Mouse (Mus musculus): ENCODE data around the gene Pacsin2.
"Not testable (repeated sequence)": the region's sequence is repeated elsewhere in the genome, so short reads cannot be mapped to it uniquely, and the experiment has no call there.

Pacsin2 gene

GRCm38 (mm10) chr15:83464083-83464904 is at the start of gene Pacsin2:
Gene Pacsin2 (minus strand): TSS chr15:83464606.
- DNase-seq (ENCODE audit: low spot score in 2 of 2): peak; percentile 99

GRCm38 (mm10) chr15:83512489-83513281 is 48.3 kb upstream of the Pacsin2 start:
- DNase-seq (ENCODE audit: low spot score in 2 of 2): no peak

DNA sequence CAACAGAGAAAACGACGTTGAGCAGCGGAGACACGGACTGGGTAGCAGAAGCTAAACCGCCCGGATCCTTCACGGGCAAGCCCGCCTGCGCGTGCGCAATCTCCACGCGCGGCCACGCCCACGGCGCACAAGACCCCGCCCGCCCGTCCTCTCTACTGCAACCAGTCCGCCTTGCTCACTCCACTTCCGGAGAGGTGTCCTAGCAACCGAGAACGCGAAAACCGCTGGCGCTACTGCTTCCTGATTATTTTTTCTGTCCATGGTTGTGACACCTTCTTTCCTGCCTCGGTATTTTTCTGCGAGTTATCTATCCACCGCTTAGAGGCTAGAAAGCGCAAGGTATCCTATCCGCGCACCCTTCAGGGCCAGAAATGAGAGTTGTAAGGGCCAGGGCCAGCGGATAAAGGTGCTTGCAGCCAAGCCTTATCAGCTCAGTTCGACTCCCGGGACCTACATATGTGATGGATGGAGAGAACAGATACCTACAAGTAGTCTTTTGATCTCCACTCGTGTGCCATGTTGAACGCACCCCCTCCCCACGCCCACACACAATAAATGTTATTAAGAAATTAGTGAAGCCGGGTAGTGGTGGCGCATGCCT is 46.5 kb upstream of the Pacsin2 start, which contains the start of gene Ttll1:
Gene Ttll1, minus strand, starts transcription at position 89 of the 601 bp plus-strand sequence.
- DNase-seq (ENCODE audit: low spot score in 2 of 2): peak; percentile 95 to 97

GRCm38 (mm10) chr15:83509950-83510804 is 45.8 kb upstream of the Pacsin2 start:
- DNase-seq (ENCODE audit: low spot score in 2 of 2): no peak

DNA sequence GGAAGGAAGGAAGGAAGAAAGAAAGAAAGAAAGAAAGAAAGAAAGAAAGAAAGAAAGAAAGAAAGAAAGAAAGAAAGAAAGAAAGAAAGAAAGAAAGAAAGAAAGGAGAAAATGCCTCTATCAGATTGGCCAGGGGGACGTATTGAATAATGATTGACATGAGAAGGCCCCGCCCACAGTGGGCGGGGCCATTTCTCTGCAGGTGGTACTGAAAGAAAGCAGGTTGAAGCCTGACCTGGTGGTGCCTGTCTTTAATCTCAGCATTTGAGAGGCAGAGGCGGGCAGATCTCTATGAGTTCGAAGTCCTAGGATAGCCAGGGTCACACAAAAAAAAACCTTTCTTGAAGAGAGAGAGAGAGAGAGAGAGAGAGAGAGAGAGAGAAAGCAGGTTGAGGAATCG is 37.1 kb upstream of the Pacsin2 start:
- DNase-seq (ENCODE audit: low spot score in 2 of 2): not testable (repeated sequence)

DNA sequence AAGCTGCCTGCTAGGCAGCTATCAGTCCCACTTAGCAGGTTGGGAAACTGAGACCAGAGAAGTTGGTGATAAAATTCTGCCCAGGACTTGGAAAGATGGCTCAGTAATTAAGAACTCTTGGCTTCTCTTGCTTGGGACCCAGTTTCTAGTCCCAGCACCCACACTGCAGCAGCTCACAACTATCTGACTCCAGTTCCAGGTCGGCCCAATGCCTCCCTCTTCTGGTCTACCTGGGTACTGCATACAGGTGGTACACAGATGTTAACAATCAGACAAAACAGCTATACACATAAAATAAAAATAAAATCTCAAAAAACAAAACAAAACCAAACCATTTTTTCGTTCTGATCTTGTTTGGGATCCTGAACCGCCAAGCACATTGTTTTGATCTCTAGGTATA is 35.9 kb upstream of the Pacsin2 start:
- DNase-seq (ENCODE audit: low spot score in 2 of 2): no peak

DNA sequence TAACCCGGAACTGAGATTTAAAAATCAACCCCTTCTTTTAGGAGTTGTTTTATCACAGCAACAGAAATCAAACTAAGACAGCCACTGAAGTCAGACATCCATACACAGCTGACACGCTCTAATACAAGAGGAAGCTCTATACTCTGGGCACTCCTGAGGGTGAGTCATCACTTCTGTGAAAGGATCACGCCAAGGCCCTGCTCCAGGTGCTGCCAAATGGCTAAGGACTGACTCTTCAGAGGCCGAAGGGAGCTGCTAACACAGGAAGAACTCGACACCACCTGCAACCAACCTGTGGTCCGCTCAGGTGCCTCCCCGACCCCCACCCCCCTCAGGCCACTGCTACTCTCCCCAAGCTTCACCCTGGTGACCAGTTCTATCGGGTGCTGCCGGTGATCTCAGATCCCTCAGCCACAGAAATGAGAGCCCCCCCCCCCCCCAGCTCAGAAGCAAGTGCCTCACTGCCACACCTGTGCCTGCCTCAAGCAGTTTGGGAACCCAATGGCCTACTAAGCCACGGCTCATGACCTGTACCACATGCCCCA is 34.9 kb upstream of the Pacsin2 start:
- DNase-seq (ENCODE audit: low spot score in 2 of 2): no peak

GRCm38 (mm10) chr15:83497299-83497698 is 32.9 kb upstream of the Pacsin2 start:
- no peak for DNase-seq (ENCODE audit: low spot score in 2 of 2)

DNA sequence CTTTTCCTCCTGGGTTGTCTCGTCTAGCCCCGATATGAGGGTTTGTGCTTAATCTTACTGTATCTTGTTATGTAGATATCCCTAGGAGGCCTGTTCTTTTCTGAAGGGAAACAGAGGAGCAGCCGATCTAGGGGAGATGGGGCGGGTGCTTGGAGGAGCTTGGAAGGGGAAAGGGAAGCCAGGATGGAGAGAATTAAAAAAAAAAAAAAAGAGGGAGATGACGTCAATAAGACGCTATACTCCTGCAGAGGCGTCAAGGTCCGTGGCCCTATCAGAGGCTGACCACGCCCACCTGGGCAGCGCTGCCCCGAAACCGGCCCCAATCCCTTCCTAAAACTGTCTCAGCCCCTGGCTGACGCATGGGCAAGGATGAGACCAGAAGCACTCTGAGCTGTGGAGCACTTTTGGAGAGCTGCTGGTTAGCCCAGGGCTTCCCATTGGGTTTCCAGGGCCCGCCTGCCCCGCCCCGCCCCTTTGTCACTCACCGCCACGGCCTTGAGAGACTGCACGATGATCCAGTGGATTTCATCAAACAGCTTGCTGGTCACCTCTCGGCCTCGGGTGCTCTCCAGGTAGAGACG is 31.5 kb upstream of the Pacsin2 start:
- DNase-seq (ENCODE audit: low spot score in 2 of 2): no peak

GRCm38 (mm10) chr15:83495195-83495594 is 30.8 kb upstream of the Pacsin2 start:
- no peak for DNase-seq (ENCODE audit: low spot score in 2 of 2)

DNA sequence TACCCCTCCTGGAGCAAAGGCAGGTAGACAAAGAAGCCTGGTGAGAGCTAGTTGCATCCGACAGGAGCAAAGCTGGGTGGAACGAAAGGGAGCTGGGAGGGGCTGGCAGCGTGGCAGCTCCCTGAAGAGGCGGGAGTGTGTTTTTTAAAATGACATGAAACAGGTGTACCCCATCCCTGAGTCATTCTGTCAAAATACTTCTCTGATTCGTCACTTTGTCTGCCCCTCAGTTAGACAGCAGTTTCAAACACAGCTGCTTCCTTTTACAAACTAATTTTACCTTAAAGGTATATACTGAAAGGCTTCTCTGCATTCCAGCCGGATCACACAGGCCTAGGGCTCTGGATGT is 30.1 kb upstream of the Pacsin2 start:
- DNase-seq (ENCODE audit: low spot score in 2 of 2): no peak

DNA sequence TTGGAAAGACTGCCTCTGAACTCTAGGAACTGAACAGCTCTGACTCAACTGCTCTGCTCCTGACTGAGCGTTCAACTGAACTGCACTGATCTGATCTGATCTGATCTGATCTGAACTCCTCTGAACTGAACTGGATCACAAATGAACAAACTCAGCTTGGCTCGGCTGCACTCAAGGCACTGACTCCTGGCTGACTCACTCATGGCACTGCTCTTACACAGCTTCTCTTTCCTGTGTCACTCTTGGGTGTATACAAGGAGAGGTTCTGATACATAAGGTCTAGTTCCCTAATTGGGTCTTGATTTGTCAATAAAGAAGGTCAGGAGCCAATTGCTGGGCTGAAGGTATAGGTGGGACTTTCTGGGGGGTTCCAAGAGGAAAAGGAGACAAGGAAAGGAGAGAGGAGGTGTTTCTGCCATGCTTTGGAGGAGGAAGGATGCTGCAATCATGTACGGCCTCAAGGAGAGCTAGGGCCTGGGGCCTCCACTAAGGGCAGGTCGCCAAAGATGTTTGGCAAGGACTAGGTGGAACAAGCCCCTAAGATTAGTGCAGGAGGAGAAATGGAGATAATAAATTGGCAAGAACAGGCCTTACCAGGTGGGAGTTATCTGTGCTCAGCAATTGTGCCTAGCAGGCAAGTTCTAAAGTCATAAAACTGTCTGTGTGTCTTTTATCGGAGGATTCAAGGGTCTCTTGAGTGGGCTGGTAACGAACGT is 29.6 kb upstream of the Pacsin2 start:
- DNase-seq (ENCODE audit: low spot score in 2 of 2): no peak

DNA sequence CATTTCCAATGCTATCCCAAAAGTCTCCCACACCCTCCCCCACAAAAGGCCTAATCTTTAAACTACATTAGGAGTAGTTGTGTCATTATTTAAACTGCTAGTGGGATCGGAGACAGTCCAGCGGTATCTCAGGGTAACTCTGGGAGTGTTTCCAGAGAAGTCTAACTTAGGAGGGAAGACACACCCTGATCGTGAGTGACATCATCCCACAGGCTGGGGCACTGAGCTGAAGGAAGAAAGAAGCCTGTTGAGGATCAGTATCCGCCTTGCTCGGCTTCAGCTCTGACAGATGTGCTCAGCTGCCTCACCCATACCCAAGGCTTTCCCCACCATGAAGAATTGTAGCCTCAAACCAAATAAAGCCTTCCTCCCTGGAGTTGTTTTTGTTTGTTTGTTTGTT is 27.5 kb upstream of the Pacsin2 start:
- DNase-seq (ENCODE audit: low spot score in 2 of 2): peak; percentile 44 to 52

DNA sequence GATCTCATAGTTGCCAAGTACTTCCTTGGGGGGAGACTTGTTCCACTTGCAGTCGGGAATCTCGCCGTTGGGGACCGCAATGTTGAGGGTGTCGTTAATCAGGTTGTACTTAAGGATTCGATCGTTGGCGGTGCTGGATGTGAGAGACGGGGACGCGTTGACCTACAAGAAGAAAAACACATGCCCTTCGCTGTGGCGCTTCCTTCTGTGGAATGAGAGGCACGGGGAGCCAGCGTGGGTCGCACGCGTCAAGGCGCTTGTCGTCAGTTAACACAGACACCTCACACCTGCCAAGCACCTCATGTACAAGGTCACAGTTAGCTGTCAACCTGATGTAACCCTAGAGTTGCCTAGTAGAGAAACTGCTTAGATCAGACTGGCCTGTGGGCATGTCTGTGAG is 25.1 kb upstream of the Pacsin2 start:
- peak; percentile 30 to 49 for DNase-seq (ENCODE audit: low spot score in 2 of 2)

GRCm38 (mm10) chr15:83487477-83488115 is 23.2 kb upstream of the Pacsin2 start:
- DNase-seq (ENCODE audit: low spot score in 2 of 2): peak; percentile 45 to 47

GRCm38 (mm10) chr15:83484311-83484710 is 19.9 kb upstream of the Pacsin2 start:
- DNase-seq (ENCODE audit: low spot score in 2 of 2): no peak

- DNase-seq (ENCODE audit: low spot score in 2 of 2): no peak
Observed at GRCm38 (mm10) chr15:83483482-83483881, 19.1 kb upstream of the Pacsin2 start.

- no peak for DNase-seq (ENCODE audit: low spot score in 2 of 2)
Observed at GRCm38 (mm10) chr15:83482645-83483224, 18.3 kb upstream of the Pacsin2 start.

GRCm38 (mm10) chr15:83481236-83481780 is 16.9 kb upstream of the Pacsin2 start:
- no peak for DNase-seq (ENCODE audit: low spot score in 2 of 2)

All from heart, adult 9 months (tissue).